Mouse (Mus musculus) megakaryocyte, embryonic 14.5 days (primary cell): ENCODE measurements around the gene Psmc5.

Source experiments
- FLI1 ChIP-seq: IDR thresholded peaks from 2 replicates; pipeline ENCODE4 v1.6.1; 2012; ENCODE audit warnings: low read length, inconsistent platforms, mixed read lengths
- GATA1 ChIP-seq: IDR thresholded peaks from 3 replicates; pipeline ENCODE4 v1.6.1; 2012; ENCODE audit warnings: mixed read lengths, low read length, inconsistent platforms, borderline replicate concordance

DNA sequence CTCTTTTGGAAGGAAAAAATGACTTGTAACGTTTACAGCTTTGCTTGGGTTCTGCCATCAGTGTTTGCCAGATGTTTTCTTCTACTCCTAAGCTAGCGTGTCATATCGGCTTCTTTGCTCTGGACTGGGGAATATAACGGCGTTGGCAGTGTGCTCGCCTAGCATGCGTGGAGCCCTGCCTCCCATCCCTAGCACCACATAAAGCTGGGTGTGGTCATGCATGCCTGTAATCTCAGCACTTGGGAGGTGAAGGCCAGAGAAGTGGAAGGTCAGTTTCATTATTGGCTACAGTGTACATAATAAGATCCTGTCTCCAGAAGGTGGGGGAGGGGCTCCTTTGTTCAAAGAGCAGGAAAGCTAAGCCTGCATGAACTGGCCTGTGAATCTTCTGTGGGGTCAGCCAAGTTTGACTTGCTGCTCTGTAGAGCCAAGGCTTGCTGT, 19.0 kb downstream of the Psmc5 start:
- no peak for TF ChIP-seq GATA1
- TF ChIP-seq FLI1 = no peak
